Mouse (Mus musculus) adrenal gland, adult 10 weeks (tissue): ENCODE results near the gene Rbm12b1. TPM values are rescaled to one million over a fixed set of nuclear protein-coding genes. Genes with fewer than 3 reads are reported as not detected.

Experiments
- polyA plus RNA-seq: library from polyadenylated mRNA; stranded (reverse); fragments of 350-450 nt; fragmentation: Illumina TruSeq; extraction: RNeasy Lipid Tissue Mini Kit (QIAGEN cat#74804); gene quantifications from one replicate; pipeline ENCODE4 v1.2.3, GENCODE M21; 2014; ENCODE audit warnings: low read depth, low replicate concordance

Gene Rbm12b1
- 17.0 TPM for polyA plus RNA-seq

GRCm38 (mm10) chr4:12140141-12140567 is at the start of gene Rbm12b1:
TSS of gene Rbm12b1 (plus strand) at chr4:12140264.

GRCm38 (mm10) chr4:12171318-12172091 is 31.4 kb downstream of the Rbm12b1 start, which contains the start of gene Fam92a:
TSS of gene Fam92a (minus strand) at chr4:12172015.

Other genes starting within 250 kb of the Rbm12b1 start
- gene Gm10604, start 159.0 kb upstream of the Rbm12b1 start, polyA plus RNA-seq = not detected
- 31.9 TPM for gene Rbm12b2, start 50.8 kb upstream of the Rbm12b1 start, polyA plus RNA-seq
- 128 TPM for gene Fam92a, start 31.8 kb downstream of the Rbm12b1 start, polyA plus RNA-seq